Mouse (Mus musculus) left cerebral cortex, adult 9 months (tissue): ENCODE measurements around the gene Rapgef2.

Experiments
- DNase-seq, 2 experiments: peaks; one replicate each; pipeline ENCODE4 v3.0.0; 2022; ENCODE audit warnings: low spot score in 2 of 2

The Rapgef2 gene

DNA sequence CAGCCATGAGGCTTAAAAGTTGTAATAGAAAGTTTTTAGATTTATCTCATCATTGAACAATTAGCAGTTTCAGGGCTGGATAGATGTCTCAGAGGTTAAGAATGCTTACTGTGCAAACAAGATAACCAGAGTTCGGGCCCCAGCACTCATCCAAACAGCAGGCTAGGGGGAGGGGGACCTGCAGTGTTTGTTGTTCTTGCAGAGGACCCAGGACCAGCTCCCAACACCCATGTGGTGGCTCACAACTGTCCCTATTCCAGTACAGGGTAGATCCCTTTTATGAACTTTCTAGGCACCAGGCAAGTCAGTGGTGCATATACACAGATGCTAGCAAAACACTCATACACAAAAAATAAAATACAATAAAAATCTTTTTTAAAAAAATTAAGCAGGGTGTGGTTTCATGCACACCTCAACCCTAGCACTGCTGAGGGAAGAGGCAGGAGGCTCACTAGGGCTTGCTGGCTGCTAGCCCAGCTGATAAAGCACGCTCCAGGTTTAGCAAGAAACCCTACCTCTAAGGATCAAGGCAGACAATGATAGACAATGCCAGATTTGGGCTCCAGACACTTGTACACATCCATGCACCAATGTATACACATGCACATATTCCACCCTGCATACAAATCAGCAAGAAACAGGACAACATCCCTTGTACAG lies 118.0 kb downstream of the Rapgef2 start:
- no peak for DNase-seq

DNA sequence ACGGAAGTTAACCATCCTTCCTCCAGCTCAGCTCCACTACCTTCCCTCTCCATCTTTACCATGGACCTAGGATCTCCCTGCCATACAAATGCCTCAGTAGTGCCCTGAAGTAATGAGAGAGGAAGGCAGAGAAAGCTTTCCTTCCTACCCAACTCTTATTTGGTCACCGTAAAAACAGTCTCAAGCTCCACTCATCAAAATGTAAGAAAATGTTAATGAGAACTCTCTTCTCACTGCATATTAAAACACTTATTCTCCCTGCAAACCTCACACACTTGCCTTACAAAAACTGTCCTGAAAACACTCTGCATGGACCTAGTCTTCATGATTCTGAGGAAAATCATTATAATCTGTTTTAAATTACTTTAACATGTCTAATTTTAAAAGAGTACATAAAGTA lies 118.7 kb downstream of the Rapgef2 start:
- no peak for DNase-seq

DNA sequence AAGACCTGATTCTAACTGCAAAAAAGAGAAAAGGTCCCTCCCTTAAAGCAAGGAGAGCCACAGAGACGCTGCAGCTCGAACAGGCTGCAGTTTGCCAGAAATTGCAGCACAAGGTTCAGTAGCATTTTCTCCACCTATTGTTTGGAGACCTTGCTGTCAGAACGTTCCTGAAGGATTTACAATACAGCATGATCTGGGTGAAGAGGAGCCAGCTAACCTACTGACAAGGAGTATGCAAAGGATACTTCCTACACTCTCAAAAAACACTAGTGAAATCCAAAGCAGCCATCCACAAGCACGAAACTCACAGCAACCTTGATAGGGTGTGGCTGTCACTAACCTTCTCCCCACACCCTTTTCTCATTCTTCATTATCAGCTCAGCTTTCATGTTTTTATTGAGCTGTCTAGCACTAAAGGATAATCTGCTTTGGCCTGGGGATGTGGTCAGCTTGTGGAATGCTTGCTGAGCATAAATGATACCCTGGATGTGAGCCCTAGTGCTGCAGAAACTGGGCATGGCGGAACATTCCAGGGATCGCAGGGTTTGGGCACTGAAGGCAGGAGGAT lies 124.4 kb downstream of the Rapgef2 start:
- DNase-seq: no peak

DNA sequence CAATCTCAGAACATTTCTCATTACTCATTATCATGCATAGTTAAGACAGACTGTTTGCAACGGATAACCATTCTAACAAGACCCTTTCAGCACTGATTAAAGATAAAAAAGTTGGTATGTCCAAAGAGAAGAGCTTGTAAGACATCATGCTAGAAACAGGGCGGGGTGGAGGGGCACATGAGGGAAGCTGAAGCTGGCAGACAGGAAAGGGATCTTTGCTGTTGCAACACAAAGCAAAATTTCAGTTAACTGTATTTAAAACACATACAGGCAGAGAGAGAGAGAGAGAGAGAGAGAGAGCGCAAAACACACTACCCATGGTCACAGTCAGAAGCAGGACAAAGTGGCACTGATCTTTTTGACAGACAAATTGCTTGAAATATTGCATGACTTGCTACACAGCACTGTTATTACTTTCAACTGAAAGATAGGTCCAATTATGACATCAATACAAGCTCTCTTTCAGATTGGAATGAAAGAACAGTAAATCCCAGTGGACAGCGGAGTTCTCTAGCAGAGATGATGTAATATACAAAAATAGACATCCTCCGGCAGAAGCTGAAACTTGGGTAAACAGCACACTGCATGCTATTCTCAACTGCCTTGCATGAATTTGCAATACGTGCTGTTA lies 125.1 kb downstream of the Rapgef2 start:
- no peak for DNase-seq

DNA sequence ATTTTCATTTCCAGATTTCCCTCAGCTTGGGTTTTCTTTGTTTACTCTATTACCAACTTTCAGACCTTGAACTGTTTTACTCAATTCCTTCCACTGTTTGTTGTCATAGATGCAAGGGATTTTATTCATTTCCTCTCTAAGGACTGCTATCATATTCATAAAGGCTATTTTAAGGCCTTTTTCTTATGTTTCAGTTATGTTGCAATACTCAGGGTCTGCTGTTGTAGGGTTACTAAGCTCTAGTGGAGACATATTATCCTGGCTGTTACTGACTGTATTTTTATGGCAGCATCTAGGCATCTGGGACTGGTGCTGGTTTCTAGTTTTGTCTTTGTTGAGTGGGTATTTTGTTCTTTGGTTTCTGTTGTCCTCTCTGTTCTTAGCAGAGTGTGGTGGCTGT lies 128.1 kb downstream of the Rapgef2 start:
- no peak for DNase-seq

DNA sequence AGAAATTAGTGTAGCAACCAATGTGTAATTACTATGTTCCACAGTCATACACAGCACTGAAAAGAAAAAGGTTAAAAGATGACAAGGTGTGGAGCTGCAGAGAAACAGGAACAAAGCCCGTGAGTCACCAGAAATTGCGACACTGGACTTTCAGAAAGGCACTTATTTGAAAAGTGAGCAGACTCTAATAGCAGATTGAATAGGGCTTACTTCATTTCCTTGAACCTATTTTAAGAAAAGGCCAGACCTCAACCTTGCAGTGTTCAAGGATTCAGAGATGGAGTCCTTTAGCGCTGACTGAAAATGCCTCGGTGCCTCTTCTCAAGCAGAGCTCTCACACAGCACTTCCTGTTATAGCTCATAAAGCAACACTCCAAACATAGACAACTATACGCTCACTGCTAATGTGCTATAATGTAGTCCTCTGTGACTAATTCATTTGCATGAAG lies 133.3 kb downstream of the Rapgef2 start:
- DNase-seq: no peak

DNA sequence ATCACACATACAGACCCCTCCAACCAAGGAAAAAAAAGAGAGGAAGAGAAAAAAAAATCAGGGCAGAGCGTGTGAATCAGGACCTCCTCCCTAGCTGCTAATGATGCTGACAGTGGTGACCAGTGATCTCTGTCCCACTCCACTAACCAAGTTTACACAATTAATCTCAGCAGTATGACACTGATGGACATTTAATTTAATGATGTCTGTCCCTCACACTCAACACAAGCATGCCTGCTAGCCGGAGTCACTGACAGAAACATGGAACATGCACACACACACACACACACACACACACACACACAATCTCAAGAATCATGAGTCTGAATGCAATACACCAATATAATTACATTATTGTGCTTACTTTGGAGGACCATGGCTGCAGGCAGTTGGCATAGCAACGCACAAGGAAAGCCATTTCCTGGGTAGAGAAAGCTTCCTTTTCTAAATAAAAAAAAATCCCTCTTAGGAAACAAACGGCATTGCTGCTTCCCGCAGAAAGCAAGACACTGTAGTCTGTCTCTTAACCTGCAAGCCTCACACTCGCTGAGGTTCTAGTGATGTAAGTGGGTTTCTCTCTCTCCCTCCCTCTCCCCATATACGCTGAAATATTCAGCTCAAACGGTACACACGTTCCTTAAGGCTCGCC lies 140.8 kb downstream of the Rapgef2 start:
- peak in 1 of 2 experiments; percentile 46 for DNase-seq

DNA sequence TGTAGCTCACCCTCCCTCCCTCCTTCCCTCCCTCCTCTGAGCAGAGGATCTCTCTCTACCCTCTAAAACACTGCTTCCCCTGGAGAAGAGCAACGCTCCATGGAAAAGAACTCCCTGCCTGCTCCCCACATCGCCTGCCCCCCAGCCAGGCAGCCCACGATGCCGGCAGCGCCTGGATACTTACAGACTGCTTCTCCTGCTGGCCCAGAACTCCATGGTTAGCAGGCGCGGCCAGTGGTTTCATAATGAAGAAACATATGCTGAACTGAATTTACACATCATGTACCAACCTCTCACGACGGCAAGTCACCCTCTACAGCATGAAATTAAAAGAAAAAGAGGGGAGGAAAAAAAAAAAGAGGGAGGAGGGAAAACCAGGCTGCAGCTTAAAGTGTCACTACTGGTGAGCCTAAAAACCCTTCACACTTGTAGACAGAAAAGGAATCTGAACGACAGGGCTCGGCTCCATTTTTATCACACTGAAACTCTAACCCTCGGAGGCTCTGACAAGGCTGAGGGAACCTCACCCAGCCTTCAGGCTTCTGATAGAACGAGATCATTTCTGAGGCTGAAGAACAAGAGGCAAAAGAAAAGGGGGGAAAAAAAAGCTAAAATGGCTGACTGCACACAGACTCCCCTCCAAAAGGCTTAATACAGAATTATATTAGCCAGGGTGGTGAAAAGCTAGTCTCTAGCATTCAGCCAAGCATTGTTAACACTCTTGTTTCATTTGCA lies 141.5 kb downstream of the Rapgef2 start:
- peak in 1 of 2 experiments; percentile 77 for DNase-seq

DNA sequence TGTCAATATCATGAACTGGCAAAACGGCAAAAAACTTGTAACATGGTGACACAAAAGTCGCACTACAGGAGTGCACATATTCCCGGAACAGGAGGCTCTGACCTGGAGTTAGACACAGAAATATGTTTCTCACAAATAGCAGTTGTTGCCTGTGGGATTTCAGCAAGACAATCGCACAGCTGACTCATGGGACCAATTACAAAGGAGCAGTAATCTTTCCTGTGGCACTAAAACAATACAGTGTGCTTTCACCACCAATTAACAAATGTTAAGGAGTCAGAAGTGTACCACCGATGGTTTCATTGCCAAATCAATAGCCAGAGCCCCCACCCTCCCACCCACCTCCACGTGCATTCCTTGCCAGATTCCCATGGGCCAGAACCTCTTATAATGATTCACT lies 142.2 kb downstream of the Rapgef2 start:
- DNase-seq: no peak

DNA sequence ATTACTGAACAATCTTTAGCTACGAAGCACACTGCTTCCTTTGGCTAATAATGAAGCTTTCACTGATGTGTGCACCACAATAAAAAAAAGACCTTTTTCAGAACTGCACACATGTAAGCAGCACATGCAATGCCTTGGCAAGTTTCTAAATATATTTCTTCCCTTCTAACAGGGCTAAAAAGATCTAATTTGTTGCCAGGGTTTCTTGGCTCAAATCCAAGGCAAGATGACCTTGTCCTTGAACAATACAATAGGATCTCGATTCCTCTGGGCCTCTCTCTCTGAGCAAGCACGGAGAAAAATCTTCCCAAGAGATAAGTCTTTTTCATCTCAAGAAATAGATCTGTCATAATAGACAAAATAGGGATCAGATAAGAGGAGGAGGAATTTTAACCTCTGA lies 147.1 kb downstream of the Rapgef2 start:
- DNase-seq: no peak

DNA sequence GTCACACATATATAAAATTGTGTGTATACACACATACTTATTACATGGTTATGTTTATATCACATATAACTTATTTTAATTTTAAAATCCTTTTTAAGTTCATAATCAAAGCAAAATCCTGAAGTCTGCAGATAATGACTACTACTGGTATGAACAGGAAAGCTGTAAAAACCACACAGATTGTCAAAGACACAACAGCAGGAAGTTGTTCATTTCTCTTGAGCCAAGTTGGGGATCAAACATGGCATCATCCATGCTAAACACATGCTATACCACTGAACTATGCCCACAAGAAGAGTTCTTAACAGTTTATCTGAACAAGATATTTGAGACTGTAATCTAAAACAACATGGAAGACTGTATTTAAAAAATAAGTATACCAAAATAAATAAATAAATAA lies 147.7 kb downstream of the Rapgef2 start:
- no peak for DNase-seq

DNA sequence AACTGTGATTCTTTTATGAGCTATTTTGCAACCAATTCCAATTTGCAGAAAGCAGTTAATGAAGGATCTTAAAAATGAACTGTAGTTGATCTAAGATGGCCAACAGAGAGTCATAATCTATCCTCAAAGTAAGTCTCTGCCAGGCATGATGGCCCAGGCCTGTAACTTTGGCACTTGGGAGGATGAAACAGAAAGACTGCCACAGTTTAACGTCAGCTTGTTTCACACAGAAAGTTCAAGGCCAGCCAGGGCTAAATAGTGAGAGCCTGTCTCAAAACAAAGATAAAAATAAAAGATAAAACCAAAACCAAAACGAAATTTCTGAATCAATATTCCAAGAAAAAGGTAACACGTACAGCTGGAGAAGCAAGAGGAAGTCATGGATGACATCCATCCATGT lies 155.3 kb downstream of the Rapgef2 start:
- no peak for DNase-seq

DNA sequence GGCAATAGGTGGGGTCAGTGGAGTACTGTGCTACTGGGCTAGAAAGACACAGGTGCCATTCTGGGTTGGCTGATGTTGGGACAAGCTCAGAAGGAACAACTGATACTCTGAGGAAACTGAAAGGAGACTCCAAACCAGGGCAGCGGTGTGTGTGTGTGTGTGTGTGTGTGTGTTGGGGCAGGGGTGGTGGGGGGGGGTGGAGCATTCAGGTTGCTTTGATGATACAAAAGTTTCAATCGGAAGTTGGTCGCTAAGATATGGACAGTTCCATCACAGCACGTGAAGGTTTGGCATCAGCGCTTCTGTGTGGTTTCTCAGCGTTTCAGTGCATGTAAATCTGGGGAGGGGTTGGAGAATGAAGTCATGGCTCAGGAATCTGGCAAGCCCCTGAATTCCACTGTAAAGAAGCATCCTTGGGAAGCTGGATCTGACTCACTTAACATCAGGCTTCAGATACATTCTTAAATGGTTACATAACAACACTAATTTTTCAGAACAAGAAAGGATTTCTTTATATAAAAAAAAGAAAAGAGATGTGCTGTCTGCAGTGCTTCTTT lies 157.2 kb downstream of the Rapgef2 start:
- no peak for DNase-seq

DNA sequence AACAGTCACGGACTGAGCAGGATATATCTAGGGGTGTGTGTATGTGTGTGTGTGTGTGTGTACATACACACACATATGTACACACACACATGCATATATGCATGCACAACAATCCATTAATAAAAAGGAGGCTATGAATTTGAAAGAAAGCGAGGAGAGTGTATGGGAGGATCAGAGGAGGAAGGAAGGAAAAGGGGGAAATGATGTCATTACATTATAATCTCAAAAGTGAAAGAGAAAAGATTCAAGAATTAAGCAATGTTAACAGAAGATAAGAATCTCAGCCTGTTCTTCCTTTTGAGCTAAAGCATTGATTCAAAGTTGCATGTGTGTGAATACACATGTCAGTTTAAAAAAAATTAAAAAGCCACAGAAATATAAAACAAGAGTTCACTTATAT lies 158.5 kb downstream of the Rapgef2 start:
- no peak for DNase-seq

DNA sequence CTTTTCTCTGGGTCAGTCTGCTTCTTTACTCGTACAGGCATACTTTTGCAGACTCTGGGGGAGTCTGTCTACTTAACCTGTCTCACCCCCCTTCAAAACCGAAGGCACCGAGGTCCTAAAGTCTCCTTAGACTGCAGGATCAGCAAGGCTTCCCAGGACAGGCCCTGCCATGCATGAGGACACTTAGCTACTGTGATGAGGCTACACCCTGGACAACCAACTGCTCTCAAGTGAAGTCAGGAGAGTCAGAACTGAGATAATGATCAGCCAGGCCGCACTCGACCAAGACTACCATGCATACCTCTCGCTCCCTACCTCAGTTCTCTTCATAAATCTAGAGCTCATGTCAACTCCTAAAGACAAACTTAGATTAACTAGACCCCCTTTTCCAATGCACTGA lies 159.5 kb downstream of the Rapgef2 start:
- DNase-seq: no peak

DNA sequence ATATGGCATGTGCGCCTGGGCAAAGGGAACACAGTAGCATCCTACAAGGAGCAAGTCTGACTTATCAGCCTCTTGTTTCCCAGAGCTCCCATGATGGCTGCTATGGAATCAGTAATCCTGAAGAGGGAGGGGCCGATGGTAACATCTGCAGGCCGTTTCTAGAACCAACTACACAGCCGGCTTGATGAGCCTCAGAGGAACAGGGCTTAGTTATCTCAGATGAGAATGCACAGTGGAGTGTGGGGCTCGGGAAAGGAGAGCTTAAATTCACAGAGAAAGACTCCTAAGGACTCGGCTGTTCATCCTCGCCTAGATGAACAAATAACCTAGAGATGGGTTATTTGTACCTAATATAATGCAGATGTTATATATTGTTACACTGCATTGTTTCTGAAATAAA lies 164.9 kb downstream of the Rapgef2 start:
- DNase-seq: no peak

DNA sequence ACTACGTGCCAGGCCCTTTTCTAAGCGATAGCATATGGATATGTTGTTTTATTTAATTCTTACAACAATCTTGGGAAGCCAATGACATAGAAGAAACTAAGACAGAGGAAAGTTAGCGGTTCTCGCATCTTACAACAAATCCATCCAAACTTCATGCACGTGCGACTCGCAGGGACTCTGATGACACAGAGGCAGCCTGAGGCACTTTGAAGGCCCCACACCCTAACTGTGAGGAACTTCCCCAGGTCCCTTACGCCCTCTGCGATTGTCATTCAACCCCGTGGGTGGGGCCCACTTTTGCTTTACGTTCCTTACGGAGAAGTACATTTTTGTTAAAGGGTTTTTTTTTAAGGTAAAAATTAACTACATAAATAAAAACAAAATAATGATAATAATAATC lies 166.3 kb downstream of the Rapgef2 start:
- DNase-seq: no peak

DNA sequence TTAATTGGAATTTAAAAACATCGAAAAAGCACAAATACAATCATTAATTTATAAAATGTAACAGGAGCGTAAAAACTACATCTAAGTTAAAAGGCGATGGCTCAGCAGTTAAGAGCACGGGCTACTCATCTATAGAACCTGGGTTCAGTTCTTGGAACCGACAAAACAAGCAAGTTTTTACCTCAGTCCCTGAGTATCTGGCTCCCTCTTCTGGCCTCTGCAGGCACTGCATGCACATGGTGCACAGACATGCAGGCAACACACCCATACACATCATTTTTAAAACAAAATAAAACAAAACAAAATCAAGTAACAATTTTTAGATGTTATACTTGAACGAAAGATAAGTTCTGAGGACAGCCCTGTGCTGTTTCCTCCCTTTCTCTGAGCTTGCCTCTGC lies 176.2 kb downstream of the Rapgef2 start:
- no peak for DNase-seq

DNA sequence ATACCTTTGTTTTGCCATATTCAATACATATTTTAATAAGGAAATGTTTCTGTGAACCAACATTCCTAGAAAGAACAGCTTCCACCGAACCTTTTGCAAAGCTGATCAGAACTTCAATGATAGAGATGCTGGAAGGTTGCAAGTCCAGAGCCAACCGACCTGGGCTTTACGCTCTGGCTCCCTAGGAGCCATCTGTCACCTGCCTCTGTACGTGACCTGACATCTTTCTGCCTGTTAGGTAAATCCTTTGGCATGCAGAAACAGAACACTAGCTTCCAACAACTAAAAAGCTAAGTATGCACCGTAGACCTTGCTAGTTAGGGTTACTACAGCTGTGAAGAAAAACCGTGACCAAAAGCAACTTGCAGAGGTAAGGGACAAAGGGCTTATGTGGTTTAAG lies 178.1 kb downstream of the Rapgef2 start:
- DNase-seq: no peak

DNA sequence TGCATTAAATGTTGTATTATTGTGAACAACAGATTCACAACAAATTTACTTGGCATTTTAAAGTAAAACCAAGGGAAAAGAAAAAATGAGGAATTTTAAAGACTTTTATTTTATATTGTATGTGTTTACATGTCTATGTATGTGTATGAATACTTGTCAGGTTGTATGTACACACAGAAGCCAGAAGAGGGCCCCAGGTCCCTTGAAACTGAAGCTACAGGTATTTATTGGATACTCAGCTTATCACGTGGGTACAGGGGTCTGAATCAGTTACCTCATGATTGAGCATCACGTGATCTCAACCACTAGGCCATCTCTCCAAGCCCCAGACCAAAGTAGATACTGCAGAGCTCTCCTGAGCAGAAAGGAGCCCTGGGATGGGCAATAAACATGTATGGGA lies 180.0 kb downstream of the Rapgef2 start:
- DNase-seq: no peak

DNA sequence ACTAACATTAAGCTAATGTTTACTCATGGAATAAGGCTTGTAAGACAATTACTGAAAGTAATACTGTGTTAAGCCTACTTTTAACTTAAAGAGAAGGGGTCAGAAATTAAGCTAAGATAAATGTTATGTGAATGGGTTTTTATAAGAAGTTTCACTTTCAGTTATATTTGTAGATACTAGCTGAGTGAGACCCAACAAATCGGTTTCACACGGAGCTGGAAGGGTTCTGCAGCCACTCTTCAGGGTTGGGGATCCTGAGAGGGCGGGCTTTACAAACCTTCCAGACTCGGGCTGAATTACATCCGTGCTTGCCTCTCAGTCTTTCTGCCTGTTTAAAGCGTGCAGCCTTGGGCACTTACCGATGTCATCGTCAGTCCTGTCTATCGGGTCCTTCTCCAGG lies 182.7 kb downstream of the Rapgef2 start:
- DNase-seq: no peak

DNA sequence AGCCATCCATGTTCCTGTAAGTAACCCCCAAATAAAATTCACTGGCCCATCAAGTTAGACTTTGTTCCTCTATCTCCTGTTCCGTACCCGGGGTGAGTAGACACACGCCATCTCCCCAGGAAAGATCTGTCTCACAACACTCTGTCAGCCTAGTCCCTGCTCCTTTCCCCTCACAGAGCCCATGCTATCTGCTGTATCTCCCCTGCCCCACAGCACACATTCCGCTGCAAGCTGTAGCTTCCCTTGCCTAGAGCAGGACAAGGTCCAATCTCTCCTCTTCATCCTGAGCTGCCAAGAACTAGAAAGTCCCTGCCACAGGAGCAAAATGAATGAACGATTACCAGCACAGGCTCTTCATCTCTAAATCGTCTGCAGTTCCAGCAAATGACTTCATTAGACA lies 184.6 kb downstream of the Rapgef2 start:
- DNase-seq: no peak
